Mouse (Mus musculus) frontal cortex, adult (tissue): Measurements from ENCODE around the gene Gpat3.

Source experiments
- ATAC-seq: cut with Nextera tagmentation; 2 replicates; pipeline ENCODE4 v1.9.2; 2017; ENCODE audit warnings: mild to moderate bottlenecking, moderate library complexity, mixed read lengths; ENCODE audit not compliant: low TSS enrichment

Gpat3 gene

GRCm38 (mm10) chr5:100914989-100915388 is 69.5 kb downstream of the Gpat3 start:
- peak; percentile 88 for ATAC-seq

DNA sequence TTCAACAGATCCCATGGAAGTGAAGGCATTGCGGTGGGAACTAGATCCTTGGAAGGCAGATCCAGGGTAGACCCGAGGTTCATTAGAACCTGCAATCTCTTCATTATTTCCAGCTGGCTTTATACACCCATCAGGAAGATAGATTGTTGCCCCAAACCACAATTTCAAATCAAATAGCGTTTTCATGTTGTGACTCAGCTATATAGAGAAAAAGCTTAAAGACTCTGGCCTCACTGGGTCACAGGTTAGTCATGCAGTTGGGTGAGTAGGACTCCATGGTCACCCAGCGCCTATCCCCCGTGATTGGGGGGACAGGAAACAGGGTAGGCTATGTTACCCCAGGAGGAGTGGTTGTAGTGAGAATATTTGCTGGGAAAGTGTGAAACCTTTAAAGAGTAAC is 69.9 kb downstream of the Gpat3 start:
- no peak for ATAC-seq

- no peak for ATAC-seq
Observed at GRCm38 (mm10) chr5:100916416-100916815, 70.9 kb downstream of the Gpat3 start.

DNA sequence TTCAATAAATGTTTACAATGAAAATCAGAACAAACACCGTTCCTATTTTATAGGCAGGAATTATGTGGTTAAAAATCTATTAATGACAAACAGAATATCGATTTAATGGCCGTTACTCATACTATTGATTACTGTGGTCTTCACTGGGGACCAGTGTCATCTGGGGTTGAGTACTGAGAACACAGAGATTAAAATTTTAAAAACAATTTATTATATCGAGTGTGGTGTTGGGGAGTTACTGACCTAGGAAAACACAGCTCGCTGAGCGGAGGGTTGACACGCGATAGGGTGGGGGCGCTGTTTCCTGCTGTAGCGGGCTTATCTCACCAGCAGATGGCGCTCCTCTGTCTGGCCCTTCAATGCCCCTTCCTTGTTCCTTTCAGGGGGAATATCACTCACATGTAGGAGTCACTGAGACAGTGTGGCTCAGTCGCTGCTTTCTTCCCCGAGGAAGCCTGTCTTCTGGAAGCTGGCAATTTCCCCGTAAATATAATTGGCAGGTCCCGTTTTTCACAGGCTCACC is 71.8 kb downstream of the Gpat3 start:
- ATAC-seq: peak; percentile 79

DNA sequence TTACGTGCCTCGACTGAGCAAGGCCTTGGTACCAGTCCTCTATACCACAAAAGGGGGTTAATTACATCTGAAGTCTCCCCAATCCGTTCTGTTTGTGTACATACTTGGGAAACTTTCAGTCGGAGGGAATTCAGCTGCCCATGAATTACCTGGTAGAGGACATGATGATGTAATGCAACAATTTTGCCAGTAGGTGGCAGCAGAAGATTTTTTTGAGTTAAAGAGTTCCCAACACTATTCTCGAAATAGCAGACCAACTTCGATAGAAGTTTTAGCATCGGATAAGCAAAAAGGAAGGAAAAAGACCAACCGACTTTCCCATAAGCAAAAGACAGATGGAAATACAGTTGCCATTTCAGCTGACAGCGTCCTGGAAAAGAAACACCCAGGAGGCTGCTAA is 73.6 kb downstream of the Gpat3 start:
- ATAC-seq: peak; percentile 64; the same call in 1 of the 2 replicates

GRCm38 (mm10) chr5:100929698-100930097 is 84.2 kb downstream of the Gpat3 start:
- ATAC-seq: no peak

GRCm38 (mm10) chr5:100943716-100944115 is 98.2 kb downstream of the Gpat3 start:
- ATAC-seq: no peak

- no peak for ATAC-seq
Observed at GRCm38 (mm10) chr5:100945336-100945735, 99.8 kb downstream of the Gpat3 start.
